Mouse (Mus musculus) WW6 (cell line): ENCODE measurements at regions not wholly inside any gene's neighbourhood (a gene's known extent, or its start where the extent isn't known, plus 50 kb on each side); places are given as distances from the start of the nearest gene placed in this dataset.

Experiments
- DNase-seq: peaks from one replicate; pipeline ENCODE4 v3.0.0-alpha.2; 2013; ENCODE audit warnings: low read depth, low spot score

DNA sequence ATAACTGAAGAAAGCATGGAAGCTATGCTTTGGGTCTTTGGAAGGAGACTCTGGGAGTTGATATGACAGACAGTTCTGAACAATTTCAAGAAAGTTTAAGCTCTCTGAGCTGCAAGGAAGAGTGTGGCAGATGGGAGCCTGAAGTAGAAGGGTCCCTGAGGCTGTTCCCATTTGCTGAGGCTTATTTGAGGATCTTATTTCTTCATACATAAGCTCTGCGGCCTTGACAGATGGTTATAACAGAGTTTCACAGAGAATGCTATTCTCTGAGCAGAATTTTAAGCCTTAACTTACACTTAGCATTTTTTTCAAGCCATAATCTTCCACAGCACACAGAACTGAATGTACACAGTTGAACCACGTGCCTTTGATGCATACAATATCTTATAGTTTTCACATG, 278.7 kb downstream of the Plk2 start:
- DNase-seq = no peak

DNA sequence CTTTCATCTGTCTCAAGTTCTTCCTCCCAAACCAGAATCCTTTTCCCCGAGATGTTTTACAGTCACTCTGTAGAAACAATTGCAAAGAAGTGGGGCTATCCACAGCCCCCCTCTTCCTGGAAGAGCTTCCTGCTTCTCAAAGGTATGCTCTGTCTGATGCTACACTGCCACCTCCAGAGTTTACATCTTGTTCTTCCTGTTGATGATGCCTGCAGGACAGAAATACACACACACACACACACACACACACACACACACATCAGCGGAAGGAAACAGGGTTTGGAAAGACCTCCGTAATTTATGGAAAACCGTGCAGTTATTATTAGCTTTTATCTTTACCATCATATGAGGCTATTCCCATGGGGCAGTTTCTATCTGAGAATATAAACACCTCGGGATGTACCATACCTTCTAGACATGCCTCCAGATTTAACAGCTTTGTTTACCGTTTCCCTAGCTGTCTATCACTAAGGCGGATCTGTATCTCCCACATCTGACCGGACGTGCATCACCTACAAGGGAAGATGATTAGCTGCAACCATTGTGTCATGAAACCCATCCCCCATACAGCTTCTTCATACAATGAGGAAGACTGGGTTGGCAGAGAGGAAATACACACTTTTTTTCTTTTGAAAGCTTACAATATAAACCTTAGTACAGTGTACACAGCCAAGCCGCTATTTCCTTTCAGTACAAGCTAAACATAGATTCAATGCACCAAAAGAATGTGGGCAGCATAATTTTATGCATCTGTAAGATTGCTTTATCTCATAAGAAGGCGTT, 288.6 kb downstream of the Plk2 start:
- DNase-seq = no peak

DNA sequence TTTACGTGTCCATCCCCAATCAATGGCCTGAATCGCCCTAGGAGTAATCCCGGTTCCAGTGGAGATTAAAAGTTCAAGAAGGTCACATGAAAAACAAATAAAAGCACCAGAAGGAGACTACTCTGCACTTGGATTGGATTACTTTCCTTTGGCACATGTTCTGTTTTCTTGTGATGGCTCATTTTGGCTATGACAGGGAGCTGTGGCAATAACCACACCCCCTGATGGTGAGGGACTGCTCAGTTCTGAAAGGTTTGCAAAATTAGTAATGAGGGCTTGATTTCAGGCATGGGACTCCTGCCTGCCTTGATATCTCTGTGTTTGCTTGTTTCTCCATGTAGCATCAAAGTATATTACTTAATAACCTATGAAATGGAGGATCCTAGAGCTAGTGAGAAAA, 293.9 kb downstream of the Plk2 start:
- no peak for DNase-seq

DNA sequence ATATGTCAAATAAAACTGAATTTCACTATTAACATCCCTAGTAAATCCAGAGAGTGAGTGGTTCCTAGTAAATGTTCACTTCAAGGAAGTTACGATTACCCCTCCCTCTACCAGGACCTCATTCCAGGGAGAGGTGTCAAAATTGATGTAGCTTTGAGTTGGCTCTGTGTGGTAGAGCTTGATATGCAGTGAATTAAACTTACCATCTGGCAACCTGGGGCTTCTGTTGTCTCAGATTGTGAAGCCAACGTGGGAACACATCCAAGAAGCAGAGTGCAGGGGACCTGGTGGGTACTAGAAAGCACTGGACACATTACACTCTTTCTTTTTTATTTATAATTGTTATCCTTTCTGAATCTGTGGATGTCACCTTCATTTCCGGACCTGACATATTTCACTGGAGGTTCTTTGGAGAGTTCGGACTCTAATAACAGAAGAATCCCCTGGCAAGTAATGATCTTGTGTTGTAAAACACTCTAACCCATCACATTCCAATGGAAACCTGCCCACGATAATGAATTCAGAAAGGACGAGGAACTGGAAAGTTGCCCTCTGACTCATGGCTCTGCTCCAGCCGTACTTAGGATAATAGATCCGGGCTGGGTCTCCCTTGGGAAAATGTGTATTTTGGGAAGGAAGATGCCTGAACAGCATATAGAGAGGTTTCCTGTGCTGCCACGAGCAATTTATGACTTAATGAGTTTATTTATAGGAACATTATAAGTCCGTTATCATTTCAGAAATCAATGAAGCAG, 295.8 kb downstream of the Plk2 start:
- DNase-seq = no peak

DNA sequence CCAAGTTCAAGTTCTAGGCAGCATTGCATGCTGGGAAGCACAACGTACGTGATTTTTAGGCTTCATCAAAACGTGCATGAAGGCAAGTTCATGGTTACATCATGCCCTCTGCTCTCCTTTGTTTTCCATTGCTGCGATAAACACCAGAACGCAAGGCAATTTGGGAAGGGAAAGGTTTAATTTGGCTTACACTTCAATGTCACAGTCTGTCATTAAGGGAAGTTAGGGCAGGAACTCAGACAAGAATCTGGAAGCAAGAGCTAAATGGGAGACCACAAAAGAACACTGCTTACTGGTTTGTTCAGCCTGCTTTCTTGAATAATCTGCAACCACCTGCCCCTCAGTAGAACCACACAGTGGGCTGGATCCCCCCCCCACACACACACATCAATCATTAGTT, 297.9 kb downstream of the Plk2 start:
- DNase-seq = no peak

DNA sequence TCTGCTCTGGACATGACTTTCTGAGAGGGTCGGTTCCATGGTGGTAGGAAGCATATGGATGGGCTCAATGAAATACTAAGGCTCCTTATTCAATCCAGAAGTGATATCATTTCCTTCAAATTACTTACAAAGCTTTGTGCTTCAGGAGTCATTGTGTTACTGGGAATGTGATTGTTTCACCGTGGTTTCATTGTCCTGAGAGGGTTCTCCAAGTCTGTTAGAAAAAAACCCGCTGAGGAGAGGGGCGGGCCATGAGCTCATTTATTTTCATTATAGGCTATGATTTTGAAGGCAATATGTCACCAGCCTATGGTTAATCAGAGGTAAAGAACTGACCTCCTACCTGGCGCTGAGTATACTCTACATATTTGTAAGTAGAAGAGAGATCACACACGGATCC, 300.0 kb downstream of the Plk2 start:
- no peak for DNase-seq

DNA sequence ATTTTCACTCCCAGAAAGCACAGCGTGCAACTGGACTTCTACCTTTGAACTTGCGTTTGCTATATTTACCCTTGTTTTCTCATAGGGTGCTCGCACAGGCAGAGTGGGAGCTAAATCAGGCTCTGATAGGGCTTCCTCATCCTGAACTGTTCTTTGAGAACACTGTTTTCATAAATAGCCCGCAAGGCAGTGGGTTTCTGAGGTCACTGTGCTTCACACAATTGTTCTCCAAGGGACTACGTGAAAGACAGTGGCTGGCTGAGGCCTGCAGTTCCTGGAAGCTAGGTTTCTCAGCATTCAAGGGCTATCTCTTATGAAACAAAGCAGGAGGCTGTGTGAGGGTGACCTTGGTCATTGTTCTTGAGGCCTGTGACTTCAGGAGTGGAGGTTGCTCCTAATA, 301.7 kb downstream of the Plk2 start:
- no peak for DNase-seq

DNA sequence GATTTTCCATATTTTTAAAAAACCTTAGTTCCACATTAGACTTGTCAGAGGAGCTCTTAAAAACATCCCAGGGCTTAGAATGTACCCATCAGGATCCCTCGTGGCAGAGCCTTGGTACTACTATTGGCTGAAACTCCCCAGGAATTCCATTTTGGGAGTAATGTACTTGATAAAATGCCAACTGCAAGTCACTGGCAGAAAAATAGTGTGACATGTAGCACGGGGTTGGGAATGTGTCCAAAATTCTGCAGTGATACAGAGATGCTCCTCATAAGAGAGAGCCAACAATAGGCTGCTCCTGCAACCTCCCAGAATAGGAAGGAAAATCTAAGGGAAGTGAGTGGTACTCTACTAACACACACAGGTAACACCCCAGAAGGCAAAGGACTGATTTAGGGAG, 309.4 kb downstream of the Plk2 start:
- no peak for DNase-seq

DNA sequence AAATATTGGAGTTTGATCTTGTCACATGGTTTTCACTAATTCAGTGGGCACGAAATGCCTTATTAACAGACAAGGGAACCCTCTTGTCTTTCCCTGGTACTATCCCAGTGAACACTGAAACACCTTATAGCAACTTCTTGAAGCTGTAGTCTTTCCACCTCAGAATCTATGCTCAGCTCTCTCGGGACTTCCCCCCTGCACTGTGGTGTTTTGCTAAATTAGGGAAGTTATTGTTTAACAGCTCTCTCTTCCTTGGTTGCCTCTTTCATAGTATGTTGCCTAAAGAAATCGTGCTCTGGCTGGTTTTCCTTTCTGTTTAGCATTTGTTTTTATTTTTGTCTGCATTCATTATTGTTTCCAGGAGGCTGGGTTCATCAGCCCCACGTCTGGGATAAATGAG, 316.0 kb downstream of the Plk2 start:
- DNase-seq = no peak

DNA sequence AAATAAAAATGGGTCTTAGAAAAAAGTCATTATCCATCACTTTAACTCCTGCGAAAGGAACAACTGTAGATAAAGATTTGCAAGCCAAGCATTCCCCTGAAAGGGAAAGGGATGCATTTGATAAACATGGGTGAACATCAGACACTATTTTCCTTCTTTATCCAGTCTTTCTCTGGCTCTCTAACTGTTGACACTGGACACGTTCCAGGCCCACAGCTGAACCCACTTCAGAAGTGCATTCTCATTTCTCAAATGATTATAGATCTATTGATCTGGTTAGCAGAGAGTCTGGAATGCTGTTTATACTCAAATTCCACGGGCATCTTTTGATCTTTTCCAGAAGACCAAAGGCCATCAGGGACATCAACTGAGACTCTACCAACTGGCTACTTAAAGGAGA, 317.7 kb downstream of the Plk2 start:
- no peak for DNase-seq

DNA sequence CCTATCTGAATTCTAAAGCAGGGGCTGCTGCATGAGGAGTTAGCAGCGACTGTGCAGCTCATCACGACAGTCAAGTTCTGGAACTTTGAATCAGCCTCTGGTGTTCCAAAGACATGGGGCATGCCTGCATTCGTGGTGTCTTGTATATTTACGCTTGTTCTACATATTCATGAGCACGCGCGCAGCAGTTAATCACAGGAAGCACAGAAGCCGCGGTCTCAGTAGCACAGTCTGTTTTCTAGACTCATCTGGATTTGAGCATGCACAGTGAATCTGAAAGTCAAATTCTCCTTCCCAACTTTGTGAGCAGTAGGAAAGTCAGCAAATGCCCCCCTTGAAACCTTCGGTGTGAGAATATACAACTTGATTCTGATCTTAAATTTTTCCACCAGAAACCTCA, 327.3 kb downstream of the Plk2 start:
- DNase-seq = no peak

DNA sequence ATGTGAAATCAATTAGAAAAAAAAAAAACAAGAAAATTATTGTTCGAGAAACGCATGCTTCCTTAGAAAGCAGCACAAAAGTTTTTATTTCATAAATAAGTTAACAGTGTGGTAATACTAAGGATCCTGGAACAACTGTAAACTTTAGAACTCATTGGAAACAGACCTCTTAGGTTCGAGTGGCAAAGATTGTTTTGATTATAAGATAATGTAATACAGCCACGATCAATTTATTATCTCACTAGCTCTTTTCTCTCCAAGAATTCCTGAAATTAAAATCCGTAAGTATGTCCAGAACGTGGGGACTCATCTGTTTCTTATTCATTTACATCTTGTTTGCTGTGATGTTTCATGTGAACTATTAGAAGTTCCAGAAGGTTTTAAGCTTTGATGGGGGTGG, 327.9 kb downstream of the Plk2 start:
- DNase-seq = no peak

DNA sequence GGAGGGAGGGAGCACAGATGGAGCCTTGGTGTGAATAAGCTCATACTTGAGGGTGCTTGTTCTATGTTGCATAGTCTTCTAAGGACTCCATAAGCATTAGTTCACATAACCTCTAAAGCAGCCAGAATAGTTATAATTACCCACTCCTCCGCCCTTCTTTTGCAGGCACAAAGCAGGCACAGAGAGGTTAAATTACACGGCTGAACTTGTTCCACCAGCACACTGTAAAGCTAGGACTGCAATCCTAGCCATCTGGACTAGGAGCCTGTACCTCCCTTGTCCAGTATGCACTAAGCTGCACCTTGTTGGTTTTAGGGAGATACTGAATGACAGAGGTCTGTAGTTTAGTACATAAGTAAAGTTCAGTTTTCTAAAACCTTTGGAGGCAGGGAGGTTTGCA, 330.0 kb downstream of the Plk2 start:
- DNase-seq = no peak

DNA sequence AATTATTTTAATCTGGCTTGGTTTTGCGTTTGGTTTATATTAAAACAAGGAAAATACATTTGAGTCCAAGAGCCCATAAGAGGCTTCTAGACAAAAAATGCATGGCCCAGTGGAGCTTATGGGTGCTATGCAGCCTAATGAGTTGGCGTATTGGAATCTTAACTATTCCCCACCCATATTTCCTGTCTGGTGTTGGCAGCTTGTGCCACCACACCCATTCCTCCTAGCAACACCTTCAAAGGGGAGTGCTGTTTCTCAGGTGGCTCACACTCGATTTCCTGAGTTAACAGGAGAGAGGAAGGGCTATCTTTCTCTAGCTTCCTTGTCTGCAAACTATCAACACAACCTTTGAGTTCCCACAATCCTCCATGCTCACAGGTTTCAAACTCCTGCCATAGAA, 331.0 kb downstream of the Plk2 start:
- DNase-seq = no peak

DNA sequence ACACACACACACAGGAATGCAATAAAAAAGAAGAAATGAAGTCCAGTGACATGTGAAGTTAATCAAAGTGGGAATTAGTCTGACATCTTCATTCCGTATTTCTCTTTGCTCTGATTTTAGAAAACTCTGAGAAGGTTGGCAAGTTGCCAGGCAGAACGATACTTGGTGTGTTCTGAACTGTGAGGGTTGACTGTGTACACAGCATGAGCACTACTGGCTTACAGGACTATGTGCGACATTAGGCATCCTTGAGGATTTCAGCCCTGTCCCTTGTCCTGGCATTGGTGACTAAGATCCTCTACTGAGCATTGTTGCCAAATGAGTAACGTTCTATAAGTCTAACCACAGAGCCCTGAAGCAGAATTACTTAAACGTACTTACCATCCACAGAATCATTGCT, 340.7 kb downstream of the Plk2 start:
- DNase-seq = no peak

DNA sequence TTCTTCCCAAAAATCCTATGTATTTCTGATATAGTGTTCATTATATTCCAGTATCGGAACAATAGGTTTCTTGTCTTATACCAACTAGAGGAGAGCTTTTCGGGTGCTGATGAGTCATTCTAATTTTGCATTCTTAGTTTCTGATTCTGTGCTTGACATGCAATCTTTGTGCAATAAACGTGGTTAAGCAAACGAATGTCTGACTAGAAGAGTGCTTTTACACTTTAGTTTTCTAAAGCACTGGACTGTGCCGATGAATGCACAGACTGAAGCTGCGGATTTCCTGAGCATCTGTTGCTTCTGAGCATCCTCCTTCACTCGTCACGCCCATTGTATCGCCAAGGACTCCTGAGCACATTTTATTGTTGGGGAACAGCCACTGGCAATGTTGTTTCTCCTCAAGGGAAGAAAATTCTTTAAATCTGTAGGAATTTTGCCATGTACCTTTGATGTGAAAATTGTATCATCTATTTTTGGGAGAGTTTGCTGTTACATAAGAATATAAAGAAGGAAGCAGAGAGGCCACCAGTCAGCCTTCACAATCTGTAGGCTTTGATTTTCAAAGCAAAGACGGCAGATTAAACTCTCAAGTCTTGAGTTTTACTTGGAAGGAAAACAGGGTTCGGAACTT, 346.8 kb downstream of the Plk2 start:
- no peak for DNase-seq

DNA sequence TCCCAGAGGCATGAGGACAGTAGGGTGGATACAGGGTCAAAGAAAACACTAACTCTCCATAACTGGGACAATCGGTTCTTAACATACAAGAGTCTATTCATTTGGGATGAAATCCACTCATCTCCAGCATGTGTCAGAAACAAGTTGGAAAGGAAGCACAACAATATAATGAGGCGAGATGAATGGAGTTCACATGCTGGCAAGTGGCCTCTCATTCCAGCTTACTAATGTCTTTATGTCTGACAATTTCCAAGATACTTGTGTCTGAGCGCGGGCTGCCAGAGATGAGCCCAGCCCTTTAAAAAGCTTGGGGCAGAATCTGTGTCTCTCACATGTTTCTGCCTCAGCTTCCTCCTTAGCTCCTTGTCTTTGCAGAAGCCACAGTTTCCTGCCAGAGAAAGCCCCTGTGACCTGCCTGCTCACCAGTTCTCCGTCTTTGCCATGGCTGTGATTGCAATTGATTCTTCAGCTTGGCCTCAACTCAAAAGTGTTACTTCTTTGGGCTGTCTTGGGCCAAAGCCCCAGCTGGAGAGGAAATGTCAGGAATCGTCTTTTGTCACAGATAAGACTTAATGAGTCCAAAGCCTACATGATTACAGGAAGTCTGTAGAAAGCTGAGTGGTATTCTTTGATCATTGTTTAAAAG, 352.5 kb downstream of the Plk2 start:
- no peak for DNase-seq

DNA sequence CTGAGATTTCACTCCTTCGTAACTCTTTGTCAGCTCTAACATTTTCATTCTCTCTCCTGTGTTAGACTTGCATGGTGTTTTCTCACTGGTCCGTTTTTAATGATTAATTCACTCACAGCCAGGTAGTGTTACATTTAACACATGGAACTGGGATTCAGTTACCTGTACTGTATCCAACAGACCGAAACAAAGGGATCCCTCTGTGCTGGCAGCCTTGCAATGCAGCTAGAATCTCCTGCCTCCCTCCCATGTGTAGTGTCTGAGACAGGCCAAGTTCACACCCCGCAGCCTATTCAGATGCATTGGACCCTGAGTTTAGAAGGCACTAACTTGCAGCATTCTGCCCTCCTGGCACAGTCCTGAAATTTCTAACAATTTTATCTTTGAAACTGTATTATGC, 357.9 kb downstream of the Plk2 start:
- no peak for DNase-seq

DNA sequence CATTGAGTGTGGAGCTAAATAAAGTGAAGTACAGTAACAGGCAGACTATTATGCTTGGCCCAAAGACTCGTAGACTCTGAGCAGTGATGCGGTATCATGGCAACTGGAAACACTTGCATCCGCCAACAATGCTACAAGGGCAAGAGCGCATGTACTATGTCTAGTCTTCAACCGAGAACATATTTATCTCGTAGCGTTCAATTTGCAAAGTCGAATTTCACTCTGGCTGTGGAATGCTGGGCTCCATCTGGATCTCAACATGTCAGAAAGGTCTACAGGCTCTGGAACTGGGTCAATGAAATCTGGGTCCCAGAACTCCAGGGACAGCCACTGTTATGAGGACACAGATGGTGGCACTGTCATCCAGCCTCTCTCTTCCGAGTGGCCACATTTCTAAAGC, 359.7 kb downstream of the Plk2 start:
- DNase-seq = no peak

DNA sequence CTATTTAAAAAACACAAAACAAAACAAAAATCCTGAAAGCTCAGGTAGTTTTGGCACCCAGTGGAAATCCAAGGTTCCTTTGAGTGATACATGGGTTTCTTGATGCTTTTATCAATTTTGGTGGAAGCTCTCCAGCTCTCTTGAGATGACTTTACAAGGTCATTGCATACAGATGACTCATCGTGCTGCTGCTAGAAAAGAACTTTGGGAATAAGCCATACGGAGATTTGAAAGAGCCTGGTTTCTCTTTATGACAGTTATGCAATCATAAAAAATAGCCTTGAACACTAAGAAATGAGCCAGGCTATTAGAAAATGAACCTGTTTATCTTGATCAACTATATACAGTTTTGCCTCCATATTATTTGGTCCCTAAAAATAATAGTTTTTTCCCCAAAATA, 362.0 kb downstream of the Plk2 start:
- no peak for DNase-seq

DNA sequence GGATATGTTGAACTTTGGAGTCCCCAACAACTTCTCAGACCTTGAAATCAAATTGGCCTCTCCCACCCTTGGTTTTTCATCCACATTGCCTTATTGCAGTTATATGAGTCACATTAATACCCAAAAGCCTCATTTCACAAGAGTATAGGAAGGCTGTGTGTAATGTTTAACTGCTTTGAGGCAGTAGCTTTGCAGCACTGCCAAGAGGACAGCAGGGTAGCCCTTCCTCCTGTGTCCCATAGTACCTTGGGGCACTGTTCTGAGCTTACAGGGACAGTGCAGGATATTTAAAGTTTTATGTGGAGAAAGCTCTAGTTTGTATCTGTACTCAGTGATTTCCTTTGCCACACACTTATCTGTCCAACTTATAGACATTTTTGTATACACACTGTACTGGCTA, 374.4 kb downstream of the Plk2 start:
- DNase-seq = no peak

DNA sequence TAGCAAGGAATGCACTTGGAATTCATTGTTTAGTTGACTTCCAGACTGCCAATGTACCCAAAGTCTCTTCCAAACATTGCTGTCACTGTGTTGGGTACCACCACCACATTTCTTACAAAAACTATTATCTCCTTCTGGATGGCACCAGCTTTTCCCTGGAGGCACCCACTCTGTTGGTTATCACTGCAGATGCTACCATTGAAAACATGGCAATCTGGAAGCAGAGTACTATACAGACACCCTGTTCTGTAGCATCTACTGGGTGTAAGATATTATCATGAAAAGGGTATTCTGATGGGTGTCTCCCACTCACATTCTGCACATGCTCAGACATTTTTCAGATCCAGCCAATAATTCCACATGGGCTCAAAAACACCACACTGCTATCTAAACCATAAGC, 380.4 kb downstream of the Plk2 start:
- no peak for DNase-seq
